Mouse (Mus musculus) heart, adult 2 months (tissue): ENCODE measurements around the gene Kcnc3. TPM values are rescaled to one million over a fixed set of nuclear protein-coding genes. Genes with fewer than 3 reads are reported as not detected.

Experiments used
- DNase-seq, 2 experiments: peaks; one replicate each; pipeline ENCODE4 v3.0.0; 2021
- H3K27ac ChIP-seq: fragments of 200-600 bp; 2 replicates; pipeline ENCODE4 v1.8.1; 2022
- H3K27me3 ChIP-seq: fragments of 200-500 bp; 2 replicates; pipeline ENCODE4 v1.6.1; 2012; ENCODE audit warnings: mild to moderate bottlenecking, low read length, inconsistent platforms, mixed read lengths; ENCODE audit not compliant: control insufficient read depth, insufficient read depth
- H3K36me3 ChIP-seq: fragments of 200-500 bp; 2 replicates; pipeline ENCODE4 v1.6.1; 2012; ENCODE audit warnings: low read length, inconsistent platforms; ENCODE audit not compliant: control insufficient read depth, insufficient read depth
- H3K4me1 ChIP-seq: fragments of 200-500 bp; 2 replicates; pipeline ENCODE4 v1.6.1; 2011; ENCODE audit warnings: low read length; ENCODE audit not compliant: control insufficient read depth, insufficient read depth
- H3K4me3 ChIP-seq: fragments of 200-600 bp; 2 replicates; pipeline ENCODE4 v1.8.1; 2022
- H3K79me2 ChIP-seq: fragments of 200-500 bp; replicated peaks from 2 replicates; pipeline ENCODE4 v1.6.1; 2012; ENCODE audit warnings: mild to moderate bottlenecking, inconsistent platforms, low read length, moderate library complexity, mixed read lengths; ENCODE audit not compliant: control insufficient read depth, insufficient read depth
- H3K9ac ChIP-seq: fragments of 200-500 bp; 2 replicates; pipeline ENCODE4 v1.6.1; 2012; ENCODE audit warnings: low read depth, mild to moderate bottlenecking, control low read depth, inconsistent platforms, low read length, mixed read lengths
- CTCF ChIP-seq: fragments of 200-600 bp; IDR thresholded peaks from 2 replicates; pipeline ENCODE4 v1.8.1; 2022; ENCODE audit warnings: antibody characterized with exemption, mild to moderate bottlenecking, moderate library complexity
- EP300 ChIP-seq: fragments of 200-500 bp; IDR thresholded peaks from 2 replicates; pipeline ENCODE4 v1.6.1; 2011; ENCODE audit warnings: low read depth, low read length, control low read depth; ENCODE audit not compliant: insufficient read depth
- POLR2A ChIP-seq: fragments of 200-500 bp; IDR thresholded peaks from 2 replicates; pipeline ENCODE4 v1.6.1; 2011; ENCODE audit warnings: mild to moderate bottlenecking, low read depth, low read length, control low read depth; ENCODE audit not compliant: insufficient read depth
- WGBS: fragments of 180-500 bp; shearing (Covaris S2); methylation state at CpG from one replicate; pipeline ENCODE4 v1.1.7; 2018; 5-methylcytosine and 5-hydroxymethylcytosine counted together
- intact Hi-C: fragments of 180-260 bp; cut with DNase I; formaldehyde crosslinking; loops from one replicate; pipeline ENCODE4 v1.15.1; 2025
- long read RNA-seq: library from polyadenylated mRNA; stranded (forward); transcript quantifications from one replicate; pipeline ENCODE4 v2.0.0, GENCODE M21; 2021
- polyA plus RNA-seq: library from polyadenylated mRNA; depleted of rRNA; stranded (reverse); fragments of >200 nt; gene quantifications from 2 replicates; pipeline ENCODE4 v1.2.3, GENCODE M21; 2012; rRNA removed
- total RNA-seq, 2 experiments: library from RNA; stranded (reverse); gene quantifications; 2 replicates each; pipeline ENCODE4 v1.2.3; 2021

Gene Kcnc3
- total RNA-seq (1 to 10 TPM; 2.2 to 2.9 TPM), polyA plus RNA-seq (1.3 and 3.0 TPM in 2 replicates)
- long read RNA-seq, partial matches to known transcripts = 0 of 1 reads
- long read RNA-seq, other reads (novel, unspliced or antisense) = 1 of 1 reads

DNA sequence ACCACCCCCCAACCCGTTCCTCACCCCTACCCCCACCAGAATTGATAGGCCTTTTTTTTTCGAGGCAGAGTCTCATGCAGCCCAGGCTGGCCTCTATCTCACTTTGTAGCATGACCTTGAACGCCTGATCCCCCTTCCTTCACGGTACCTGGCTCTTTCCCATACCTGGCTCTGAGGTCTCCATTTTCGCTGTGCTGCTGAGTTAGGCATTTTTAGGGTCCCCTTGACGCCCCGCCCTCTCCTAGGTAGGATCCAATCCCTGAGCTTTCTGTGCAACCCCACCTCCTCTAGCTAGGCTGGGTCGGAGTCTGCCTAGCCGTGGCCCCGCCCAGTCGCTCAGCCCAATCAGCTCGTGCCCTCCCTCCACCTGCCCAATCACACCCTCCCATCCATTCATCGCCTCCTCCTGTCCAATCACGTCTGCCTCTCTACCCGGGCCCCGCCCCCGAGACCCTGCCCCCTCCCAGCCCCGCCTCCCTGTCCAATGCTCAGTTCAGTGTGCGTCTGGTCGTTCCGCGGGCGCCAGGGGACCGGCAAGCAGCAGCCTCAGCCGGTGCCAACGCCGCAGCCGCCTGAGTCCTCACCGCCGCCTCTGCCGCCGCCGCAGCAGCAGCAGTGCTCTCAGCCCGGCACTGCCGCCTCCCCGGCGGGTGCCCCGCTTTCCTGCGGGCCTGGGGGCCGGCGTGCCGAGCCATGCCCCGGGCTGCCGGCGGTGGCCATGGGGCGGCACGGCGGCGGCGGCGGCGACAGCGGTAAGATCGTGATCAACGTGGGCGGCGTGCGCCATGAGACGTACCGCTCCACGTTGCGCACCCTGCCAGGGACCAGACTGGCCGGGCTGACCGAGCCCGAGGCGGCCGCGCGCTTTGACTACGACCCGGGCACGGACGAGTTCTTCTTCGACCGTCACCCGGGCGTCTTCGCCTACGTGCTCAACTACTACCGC is at the start of gene Kcnc3:
TSS of gene Kcnc3 (plus strand) at position 263 of the 946 bp plus-strand sequence.
- TF ChIP-seq POLR2A (no peak), EP300 (no peak), CTCF (no peak)
- peak within 1 kb of the TSS; percentile 31 for H3K4me3 ChIP-seq
- peaks cover 14% of the 10 kb centered on the region for H3K27me3 ChIP-seq
- no peaks in the 10 kb centered on the region for H3K36me3 ChIP-seq
- peak within 1 kb of the TSS; percentile 51 for H3K9ac ChIP-seq
- peaks cover 1% of the 10 kb centered on the region; the same call in 1 of the 2 replicates for H3K4me1 ChIP-seq
- DNase-seq = peak; percentile 71 to 87
- no peak within 1 kb of the TSS for H3K27ac ChIP-seq
- no peaks in the 10 kb centered on the region for H3K79me2 ChIP-seq
- intact Hi-C loops = no loop called here
- WGBS = 1% methylated on average over 80 of the region's 80 CpGs

DNA sequence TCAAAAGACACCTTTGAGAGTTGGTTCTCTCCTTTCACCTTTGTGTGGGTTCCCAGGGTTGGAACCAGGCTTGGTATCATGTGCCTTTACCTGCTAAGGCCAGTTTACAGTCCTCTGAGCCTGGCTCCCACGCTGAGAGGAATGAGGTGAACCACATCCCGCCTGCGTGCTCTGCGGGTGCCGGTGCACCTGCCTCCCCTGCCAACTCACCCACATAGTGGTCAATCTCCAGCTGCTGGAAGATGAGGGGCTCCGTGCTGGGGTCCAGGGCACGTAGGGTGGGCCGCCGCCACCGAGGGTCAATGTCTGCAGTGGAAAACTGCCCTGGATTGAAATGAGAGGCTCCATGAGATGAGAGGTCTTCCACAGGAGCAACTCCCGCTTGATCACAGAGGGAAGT is 47.9 kb upstream of the Kcnc3 start:
- TF ChIP-seq CTCF (no peak), EP300 (no peak)
- 95% methylated on average over 11 of the region's 11 CpGs for WGBS
- DNase-seq = no peak
- intact Hi-C loops = no loop called here
- Histone ChIP-seq H3K27ac (no peak overlapping the region), H3K27me3 (no peaks in the 10 kb centered on the region), H3K4me3 (no peak overlapping the region), H3K9ac (no peak overlapping the region), H3K4me1 (peaks cover under 1% of the 10 kb centered on the region), H3K36me3 (no peaks in the 10 kb centered on the region), H3K79me2 (no peaks in the 10 kb centered on the region)

DNA sequence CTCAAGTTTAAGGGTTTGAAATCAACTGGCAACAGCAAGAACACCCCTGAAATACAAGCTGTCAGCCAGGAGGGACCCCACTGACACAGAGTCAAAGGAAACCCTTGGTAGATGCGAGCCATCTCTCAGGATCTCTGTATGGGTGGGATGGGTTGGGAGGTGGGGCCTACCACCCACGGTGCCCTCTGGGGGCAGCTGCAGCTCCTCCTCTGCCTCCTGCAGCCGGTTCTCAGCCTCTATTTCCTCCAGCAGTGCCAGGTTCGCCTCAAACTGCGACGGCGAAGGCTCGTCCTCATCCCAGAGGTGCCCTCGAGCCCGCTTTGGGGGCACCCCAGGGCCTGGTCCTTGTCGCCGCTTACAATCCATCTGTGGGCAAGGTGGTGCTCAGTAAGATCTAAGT is 47.4 kb upstream of the Kcnc3 start:
- no peaks in the 10 kb centered on the region for H3K36me3 ChIP-seq

DNA sequence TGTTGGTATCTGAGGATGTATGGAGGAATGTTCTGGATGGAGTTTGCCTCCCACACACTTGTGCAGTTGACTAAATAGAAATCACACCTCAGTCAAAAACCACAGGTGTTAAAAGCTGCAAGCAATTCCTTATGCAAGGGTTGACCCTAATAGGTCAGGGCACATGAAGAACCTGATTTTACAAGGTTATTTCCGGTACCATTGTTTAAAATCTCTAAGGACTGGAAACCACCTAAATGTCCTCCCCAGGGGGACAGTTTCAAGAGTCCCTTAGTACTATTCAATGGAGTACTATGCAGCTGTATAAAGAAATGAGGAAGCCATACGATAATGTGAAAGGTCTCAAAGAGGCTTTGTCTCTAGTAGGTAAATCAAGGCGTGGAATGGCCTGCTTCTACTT is 44.2 kb upstream of the Kcnc3 start:
- DNase-seq = no peak
- TF ChIP-seq CTCF (no peak), POLR2A (no peak), EP300 (no peak)
- no peaks in the 10 kb centered on the region for H3K36me3 ChIP-seq
- 97% methylated on average over 3 of the region's 3 CpGs for WGBS
- peaks cover 5% of the 10 kb centered on the region for H3K4me1 ChIP-seq
- H3K4me3 ChIP-seq = no peak overlapping the region
- H3K27me3 ChIP-seq = no peaks in the 10 kb centered on the region
- no peak overlapping the region for H3K27ac ChIP-seq
- H3K9ac ChIP-seq = no peak overlapping the region
- H3K79me2 ChIP-seq = no peaks in the 10 kb centered on the region
- intact Hi-C loops = loop anchor here (2.0 kb wide), 1 partner anchor 19 kb away; no protein-coding TSS in a partner anchor

More for the DNA sequence above, 47.4 kb upstream of the Kcnc3 start:
- H3K27me3 ChIP-seq = no peaks in the 10 kb centered on the region
- 77% methylated on average over 12 of the region's 12 CpGs for WGBS
- TF ChIP-seq EP300 (no peak), POLR2A (no peak), CTCF (no peak)
- no peak for DNase-seq
- H3K27ac ChIP-seq = no peak overlapping the region
- H3K9ac ChIP-seq = no peak overlapping the region
- H3K4me1 ChIP-seq = peaks cover 5% of the 10 kb centered on the region
- H3K4me3 ChIP-seq = no peak overlapping the region
- no peaks in the 10 kb centered on the region for H3K79me2 ChIP-seq
- intact Hi-C loops = no loop called here

DNA sequence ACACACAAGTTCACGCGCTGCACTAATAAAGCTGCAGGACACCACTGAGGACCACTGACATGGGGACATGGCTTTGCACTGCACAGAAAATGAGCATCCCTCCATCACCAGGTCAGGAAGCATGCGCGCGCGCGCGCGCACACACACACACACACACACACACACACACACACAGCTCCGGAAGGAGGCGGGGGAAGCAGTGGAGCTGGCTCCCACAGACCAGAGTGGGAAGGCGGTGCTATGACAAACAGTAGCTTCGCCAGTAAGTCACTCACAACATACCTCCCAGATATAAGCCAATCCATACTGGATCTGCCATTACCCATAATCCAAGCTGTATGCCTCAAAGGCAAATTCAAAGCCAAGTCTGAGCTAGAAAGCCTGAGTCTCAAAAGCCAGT is 43.4 kb upstream of the Kcnc3 start:
- no peak for DNase-seq
- Histone ChIP-seq H3K27me3 (no peaks in the 10 kb centered on the region), H3K27ac (no peak overlapping the region), H3K4me1 (peaks cover 5% of the 10 kb centered on the region), H3K9ac (no peak overlapping the region), H3K36me3 (no peaks in the 10 kb centered on the region), H3K79me2 (no peaks in the 10 kb centered on the region), H3K4me3 (no peak overlapping the region)
- WGBS = 94% methylated on average over 13 of the region's 13 CpGs
- intact Hi-C loops = loop anchor here (2.0 kb wide), 1 partner anchor 20 kb away; no protein-coding TSS in a partner anchor
- TF ChIP-seq CTCF (no peak), EP300 (no peak), POLR2A (no peak)

DNA sequence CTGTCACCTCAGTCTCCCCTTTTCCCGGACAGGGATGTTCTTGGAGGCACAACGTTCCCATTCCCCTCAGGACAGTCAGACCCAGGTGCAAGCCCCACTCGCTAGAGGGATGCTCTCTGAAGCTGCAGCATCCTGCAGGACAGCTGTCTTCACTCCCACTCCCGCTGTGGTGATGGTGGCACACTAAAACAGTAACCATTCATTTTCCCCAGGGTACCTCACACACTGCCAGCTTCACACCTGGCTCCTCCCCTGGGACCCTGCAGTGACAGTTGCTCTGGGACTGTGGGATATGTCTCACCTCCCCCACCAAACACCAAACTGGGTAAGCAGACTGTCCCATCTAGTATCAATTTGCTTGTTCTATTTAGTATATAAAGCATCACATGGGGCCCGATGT is 42.7 kb upstream of the Kcnc3 start:
- no peaks in the 10 kb centered on the region for H3K27me3 ChIP-seq
- TF ChIP-seq POLR2A (no peak), EP300 (no peak), CTCF (no peak)
- H3K27ac ChIP-seq = peak overlapping the region; percentile 68
- H3K4me1 ChIP-seq = peaks cover 5% of the 10 kb centered on the region
- H3K9ac ChIP-seq = peak overlapping the region; percentile 23; the same call in 1 of the 2 replicates
- H3K36me3 ChIP-seq = no peaks in the 10 kb centered on the region
- intact Hi-C loops = loop anchor here (2.0 kb wide), 1 partner anchor 21 kb away; no protein-coding TSS in a partner anchor
- DNase-seq = no peak
- WGBS = 11% methylated on average over 5 of the region's 5 CpGs
- peak overlapping the region; percentile 68 for H3K4me3 ChIP-seq
- no peaks in the 10 kb centered on the region for H3K79me2 ChIP-seq
